Mouse (Mus musculus) mature B cell (primary cell): Measurements from ENCODE around the gene Nr5a2.

Experiments used
- in situ Hi-C: fragments of 300-500 bp; cut with MboI; formaldehyde crosslinking; loops from 2 replicates; pipeline ENCODE4 v1.14.3; 2019

The Nr5a2 gene

DNA sequence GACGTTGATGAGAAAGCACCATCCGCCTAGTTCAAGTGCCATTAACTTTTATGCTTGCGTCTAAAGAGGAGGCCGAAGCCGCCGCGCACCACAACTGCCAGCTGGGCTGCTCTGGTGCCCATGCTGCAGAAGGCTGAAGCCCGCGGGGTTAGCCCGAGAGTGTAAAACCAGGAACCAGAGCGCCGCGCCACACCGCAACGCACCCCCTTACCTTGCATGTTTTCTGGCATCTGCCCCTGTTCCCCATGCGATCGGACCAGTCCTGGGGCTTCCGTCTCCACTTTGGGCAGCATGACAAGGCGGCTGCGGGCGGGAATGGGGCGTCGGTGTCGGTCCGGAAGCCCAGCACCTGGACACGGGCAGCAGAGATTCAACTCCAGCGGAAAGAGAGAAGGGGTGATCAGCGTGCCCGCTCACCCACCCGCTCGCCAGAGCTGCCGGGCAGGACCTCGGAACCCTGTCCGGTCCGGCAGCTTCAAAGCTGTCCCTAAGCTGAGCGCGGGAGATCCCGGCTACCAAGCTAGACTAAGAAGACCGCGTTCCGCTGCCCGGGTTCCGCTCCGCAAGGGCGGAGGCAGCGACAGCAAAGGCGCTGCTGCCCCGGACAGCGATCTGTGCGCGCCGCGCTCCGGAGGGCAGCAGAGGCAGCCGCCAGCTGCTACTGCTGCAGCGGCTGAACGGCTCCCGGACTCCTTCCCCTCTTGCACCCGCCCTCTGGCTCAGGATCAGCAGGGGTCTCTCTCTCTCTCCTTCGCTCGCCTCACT is 11.6 kb downstream of the Nr5a2 start:
- in situ Hi-C loops = no loop called here

DNA sequence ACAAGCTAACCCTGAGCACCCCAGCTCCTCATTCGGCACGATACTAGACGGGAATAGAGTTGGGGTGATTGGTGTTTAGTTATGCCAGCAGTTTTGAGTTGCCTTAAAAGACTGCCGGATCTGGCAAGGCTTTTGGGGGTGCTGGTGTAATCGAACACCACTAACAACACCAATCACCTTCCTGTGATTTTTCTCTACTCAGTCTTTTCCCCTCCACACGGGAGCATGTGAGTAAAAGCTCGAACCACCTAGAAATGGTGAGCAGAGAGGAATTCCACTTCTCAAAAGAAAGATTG is 12.2 kb downstream of the Nr5a2 start:
- in situ Hi-C loops = no loop called here

DNA sequence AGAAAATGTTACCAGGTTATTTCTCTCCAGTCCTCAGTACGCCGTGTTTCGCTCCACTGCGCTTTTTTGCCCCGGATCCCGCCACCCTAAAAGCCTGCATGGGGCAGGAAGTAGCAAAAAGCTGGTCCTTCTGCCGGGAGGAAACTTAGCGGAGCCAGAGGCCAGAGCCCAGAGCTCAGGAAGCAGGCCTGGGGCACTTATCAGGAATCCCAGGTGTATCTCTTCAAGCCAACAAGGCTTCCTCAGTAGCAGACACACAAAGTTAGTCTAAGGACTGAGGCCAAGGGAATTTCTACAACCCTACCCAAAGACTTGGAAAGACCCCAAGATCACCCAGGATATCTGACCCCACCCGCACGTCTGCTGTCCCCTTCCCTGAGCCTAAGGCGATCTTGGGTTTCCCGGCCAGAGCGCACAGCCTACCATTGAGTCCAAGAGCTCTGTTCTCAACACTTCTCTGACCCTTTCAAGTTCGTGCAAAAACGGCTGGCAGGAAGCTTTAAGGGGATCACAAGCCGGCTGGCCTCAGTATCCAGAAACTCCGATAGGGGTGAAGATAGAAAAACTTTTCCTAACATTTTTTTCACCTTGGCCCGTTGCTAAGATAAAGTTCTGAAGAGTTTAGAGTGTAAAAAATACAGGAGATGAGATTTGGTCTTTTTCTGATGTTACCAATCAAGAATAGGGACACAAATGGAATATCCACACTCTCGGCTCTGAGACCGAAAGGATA is 12.7 kb downstream of the Nr5a2 start:
- in situ Hi-C loops = no loop called here

GRCm38 (mm10) chr1:136946806-136947393 is 13.3 kb downstream of the Nr5a2 start:
- in situ Hi-C loops = no loop called here

DNA sequence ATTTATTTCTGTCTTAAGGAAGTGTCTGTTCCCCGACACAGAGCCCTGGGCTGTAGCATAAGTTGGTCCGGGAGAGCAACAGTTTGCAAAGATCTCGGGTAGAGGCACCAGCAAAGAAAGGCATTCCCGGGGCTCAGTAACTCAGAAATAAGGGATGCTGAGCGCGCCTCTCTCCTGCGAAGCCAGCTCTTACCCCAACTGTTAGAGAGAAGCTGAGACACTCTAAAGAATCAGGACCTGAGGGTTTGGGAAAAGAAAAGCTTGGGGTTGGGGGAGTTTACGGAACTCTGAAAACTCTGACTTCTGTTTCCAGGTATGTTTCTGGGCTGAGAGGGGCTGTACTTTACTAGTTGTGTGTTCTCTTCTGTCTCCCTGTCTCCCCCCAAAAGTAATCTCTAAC is 13.8 kb downstream of the Nr5a2 start:
- in situ Hi-C loops = no loop called here

DNA sequence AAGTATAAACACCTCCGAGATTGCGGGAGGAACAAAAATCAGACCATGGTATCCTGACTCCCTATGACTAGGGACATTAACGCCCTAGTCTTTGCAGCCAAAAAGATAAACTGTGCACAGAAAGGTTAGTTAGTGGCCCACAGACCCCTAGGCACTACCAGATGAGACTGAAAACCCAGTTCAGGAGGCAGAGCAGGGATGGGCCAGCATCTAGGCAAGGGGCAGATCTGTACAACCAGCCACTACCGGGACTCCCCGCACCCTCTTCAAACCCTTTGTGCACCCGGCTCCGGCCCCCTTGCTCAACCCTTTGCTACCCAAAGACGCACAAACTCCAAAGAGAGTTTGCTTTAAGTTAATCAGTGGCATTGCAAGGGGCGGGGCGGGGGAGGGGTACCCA is 14.4 kb downstream of the Nr5a2 start:
- in situ Hi-C loops = no loop called here

- in situ Hi-C loops = no loop called here
These were observed 14.8 kb downstream of the Nr5a2 start for GRCm38 (mm10) chr1:136945426-136945825.

GRCm38 (mm10) chr1:136940603-136941002 is 19.6 kb downstream of the Nr5a2 start:
- in situ Hi-C loops = no loop called here

DNA sequence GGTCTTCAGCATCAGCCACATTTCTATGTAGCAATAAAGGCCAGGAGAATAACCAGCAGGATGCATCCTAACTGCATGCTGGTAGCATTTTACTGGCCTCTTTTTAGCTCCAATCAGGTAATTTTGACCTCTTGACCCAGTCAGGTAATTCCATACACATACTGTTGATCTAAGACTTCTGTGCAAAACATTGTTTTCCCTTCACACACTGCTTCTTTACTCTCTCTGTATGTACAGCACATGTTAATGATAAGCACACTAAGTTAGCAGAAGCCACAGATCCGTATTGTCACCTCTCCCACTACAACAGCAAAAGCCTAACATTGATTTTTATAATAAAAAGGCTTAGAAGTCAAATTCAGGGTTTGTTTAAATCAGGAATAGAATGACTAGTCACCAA is 21.0 kb downstream of the Nr5a2 start:
- in situ Hi-C loops = no loop called here

GRCm38 (mm10) chr1:136935960-136936324 is 24.3 kb downstream of the Nr5a2 start:
- in situ Hi-C loops = no loop called here

DNA sequence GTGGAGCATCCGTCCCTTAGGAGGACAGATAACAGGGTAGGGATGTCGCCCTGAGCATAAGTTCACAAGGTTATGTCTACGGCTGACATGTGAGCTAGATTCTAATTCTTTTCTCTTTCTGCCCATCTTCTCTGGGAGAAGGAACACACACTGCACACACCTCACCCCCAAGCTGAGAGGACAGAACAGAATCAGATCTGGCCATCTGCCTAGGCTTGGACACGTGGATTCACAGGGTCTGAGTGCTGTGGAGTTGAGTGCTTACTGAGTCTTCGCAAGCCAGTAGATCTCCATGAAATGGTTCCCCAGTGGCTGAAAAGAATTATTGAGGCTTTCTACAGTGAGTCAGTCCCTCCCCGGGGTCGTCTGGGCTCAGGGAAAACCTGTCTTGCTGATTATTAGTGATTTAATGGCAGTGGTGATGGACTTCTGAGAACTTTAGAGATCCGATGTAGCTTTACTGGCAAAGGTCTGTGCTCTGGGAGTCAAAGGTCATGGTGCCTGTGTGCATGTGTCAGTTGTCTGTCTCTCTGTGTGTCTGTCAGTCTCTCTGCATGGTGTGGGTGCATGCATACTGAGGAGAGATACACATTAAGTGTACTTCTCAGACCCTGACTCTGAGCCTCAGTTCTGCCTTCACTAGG is 24.8 kb downstream of the Nr5a2 start:
- in situ Hi-C loops = no loop called here

DNA sequence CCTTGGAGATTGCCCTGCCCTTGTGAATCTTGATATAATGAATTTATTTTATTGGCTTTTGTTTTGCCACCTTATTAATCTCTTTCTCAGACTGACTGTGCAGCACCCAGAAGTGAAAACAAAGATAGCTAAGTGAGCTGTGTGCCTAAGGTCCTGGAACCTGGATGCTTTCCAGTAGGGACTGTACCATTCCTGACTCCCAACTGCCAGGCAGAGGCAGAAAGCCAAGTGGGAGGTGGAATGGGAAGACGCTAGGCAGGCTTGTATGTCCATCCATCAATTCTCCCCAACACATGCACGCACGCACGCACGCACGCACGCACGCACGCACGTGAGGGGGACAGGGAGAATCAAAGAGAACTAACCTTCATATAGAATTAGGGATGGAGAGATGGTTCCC is 26.2 kb downstream of the Nr5a2 start:
- in situ Hi-C loops = no loop called here

GRCm38 (mm10) chr1:136931026-136931425 is 29.2 kb downstream of the Nr5a2 start:
- in situ Hi-C loops = no loop called here

DNA sequence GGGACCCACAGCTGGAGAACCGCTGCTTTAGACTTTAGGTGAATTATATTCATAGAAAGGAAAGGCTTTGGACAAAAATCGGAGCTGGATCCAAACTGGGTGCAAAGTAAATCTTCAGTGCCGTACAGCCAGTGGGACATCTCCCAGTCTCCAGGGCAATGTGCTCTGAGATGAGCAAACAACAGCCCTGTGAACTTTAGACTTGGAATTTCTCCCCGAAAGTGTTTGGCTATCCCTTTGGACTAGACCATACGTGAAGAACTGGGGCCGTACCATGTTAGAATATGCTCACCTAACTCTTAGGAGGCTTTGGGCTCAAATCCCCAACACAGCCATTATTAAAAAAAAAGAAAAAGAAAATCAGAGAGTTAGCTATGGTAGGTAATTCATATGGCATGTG is 30.5 kb downstream of the Nr5a2 start:
- in situ Hi-C loops = no loop called here

DNA sequence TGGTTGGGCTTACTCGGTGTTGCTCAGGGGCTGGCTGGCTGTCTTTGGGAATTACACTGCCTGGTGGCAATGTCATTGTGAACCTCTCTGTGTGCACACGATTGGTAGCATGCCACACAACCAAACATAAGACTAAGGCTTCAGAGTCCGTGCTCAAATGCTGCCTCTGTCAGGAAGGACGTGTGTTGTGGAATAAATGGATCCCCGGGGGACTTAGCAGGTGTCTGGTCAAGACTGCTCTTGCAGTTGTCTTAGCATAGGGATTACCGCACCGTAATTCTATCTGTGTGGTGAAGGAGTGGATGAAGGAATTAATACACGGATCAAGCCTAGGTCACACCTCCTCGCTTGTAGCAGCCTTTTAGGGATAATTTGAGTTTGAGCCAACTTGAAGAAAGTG is 32.8 kb downstream of the Nr5a2 start:
- in situ Hi-C loops = no loop called here

- in situ Hi-C loops = no loop called here
These were observed 34.2 kb downstream of the Nr5a2 start for GRCm38 (mm10) chr1:136926026-136926425.

- in situ Hi-C loops = no loop called here
These were observed 40.2 kb downstream of the Nr5a2 start for GRCm38 (mm10) chr1:136920089-136920488.

DNA sequence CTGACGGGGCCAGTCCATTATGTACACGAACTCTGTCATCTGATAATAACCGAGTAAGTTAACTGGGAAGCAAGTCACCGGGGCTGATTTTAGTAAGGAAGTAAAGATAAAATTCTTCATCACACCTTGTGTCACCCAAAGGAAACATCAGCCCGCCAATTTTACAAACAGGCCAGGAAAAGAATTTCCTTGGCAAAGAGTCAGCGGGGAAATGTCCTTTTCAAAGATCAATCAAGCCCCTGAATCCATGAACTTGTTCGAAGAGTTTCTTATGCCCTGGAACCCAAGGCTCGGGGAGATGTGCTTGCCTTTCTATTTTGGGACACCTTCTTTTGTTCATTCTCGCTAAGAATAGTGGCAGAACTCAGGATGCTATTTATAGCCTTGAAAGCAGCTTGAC is 41.5 kb downstream of the Nr5a2 start:
- in situ Hi-C loops = no loop called here

DNA sequence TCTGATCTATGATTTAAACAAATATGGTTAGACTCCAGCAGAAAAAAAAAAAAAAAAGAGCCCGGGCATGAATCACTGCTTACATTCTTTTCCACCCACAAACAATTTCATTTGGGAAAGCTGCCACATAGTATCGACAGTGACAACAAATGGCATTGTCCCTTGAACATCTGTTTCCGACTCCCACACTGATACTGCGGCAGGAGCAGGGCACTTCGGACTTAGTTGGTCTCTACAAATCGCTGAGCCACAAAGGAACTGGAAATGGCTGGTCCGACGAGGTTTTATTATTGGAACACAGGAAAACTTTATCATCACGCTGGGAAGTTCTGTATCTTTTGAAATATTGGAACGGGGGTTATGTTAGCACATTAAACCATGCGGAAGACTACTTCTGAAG is 44.8 kb downstream of the Nr5a2 start:
- in situ Hi-C loops = no loop called here

DNA sequence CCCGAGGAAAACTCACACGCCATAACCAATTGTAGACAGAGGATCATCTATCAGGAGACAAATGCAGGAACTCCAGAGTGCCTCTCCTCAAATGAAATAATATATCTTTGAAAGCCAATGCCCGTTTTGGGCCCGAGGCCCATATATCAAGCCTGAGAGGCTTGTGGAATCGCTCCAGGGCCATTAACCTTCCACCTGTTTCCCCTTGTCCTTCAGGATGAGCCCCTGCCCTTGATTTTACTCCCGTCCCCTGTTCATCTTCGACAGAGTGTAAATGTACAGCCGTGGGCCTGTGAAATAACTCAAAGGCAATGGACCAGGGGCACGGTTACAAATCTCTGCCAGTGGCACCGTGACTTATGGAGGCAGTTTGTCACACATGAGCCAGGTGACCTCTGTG is 48.3 kb downstream of the Nr5a2 start:
- in situ Hi-C loops = no loop called here

GRCm38 (mm10) chr1:136911594-136911860 is 48.7 kb downstream of the Nr5a2 start:
- in situ Hi-C loops = no loop called here

GRCm38 (mm10) chr1:136910741-136911593 is 49.3 kb downstream of the Nr5a2 start:
- in situ Hi-C loops = no loop called here
